Mouse (Mus musculus): ENCODE results near the gene Specc1l. TPM values are rescaled to one million over a fixed set of nuclear protein-coding genes. Genes with fewer than 3 reads are reported as not detected.

Specc1l gene
- polyA plus RNA-seq, 1 experiment from 2014 or later, result 32.7 TPM

DNA sequence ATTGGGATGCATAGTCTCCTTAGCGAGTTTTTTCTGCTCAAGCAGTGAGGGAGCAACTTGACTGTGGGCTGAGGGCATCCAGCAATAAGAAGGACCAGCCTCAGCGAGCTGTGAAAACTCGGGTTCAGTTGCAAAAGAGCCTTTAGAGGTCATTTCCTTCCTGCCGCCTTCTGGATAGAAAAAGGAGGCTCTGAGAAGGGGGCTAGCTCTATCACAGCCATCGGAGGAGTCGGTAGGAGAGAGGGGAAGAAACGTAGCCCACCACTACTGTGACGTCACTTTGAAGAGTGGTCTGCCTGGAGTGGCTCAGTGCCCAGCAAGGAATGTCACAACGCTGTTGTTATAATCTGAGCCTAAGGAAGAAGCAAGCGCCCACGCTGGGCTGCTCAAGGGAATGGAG is 115.2 kb downstream of the Specc1l start:
- 71% methylated on average over 11 of the region's 11 CpGs for WGBS
- H3K4me3 ChIP-seq (ENCODE audit: low read depth, low read length), result no peak overlapping the region
- no peaks in the 10 kb centered on the region for H3K9me3 ChIP-seq (ENCODE audit: control insufficient read depth, low read depth, low read length)
- no peak overlapping the region for H3K9ac ChIP-seq (replicated peaks; ENCODE audit: low read depth, low read length)
- 0 out of 2 replicates have a peak, but pooled peaks cover 2% of the 10 kb centered on the region for H3K4me1 ChIP-seq (ENCODE audit: control insufficient read depth, insufficient read depth, low read length)
- no peak overlapping the region for H3K27ac ChIP-seq (ENCODE audit: low read length)
- H3K4me2 ChIP-seq (replicated peaks; ENCODE audit: low read depth, low read length), result no peak overlapping the region
- no peak for ATAC-seq (ENCODE audit: insufficient number of reproducible peaks, insufficient read depth, low FRiP score, low read depth)
- no peaks in the 10 kb centered on the region for H3K36me3 ChIP-seq (ENCODE audit: control insufficient read depth, insufficient read depth, low read length)
- H3K27me3 ChIP-seq (ENCODE audit: control insufficient read depth, insufficient read depth, low read length), result no peaks in the 10 kb centered on the region

DNA sequence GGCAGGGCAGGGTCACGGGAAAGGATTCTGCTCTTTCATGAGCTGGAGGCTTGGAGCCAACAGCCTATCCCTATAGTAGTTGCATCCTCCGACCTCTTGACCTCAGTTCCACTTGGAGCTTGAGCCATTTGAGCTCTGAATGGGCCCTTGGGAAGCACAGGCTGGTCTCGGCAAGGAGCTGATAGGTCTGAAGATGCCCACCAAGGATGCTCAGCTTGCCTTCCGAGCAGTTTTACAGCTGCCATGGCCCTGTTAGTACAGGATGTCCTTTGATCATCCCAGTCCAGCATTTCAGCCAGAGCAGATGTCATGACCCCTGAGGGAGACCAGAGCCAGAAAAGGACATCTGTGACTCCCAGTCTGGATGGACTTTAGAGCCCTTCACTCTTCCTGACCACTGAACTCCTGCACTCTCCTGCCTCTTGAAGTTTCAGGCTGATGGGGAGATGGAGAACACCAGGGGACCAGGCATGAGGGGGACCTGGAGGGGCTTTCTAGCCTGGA is 116.4 kb downstream of the Specc1l start:
- WGBS, result 58% methylated on average over 4 of the region's 4 CpGs
- H3K27me3 ChIP-seq (ENCODE audit: control insufficient read depth, insufficient read depth, low read length), result no peaks in the 10 kb centered on the region
- no peak for ATAC-seq (ENCODE audit: insufficient number of reproducible peaks, insufficient read depth, low FRiP score, low read depth)
- no peaks in the 10 kb centered on the region for H3K36me3 ChIP-seq (ENCODE audit: control insufficient read depth, insufficient read depth, low read length)
- H3K4me2 ChIP-seq (replicated peaks; ENCODE audit: low read depth, low read length), result no peak overlapping the region
- no peak overlapping the region for H3K27ac ChIP-seq (ENCODE audit: low read length)
- H3K9me3 ChIP-seq (ENCODE audit: control insufficient read depth, low read depth, low read length), result no peaks in the 10 kb centered on the region
- no peak overlapping the region for H3K4me3 ChIP-seq (ENCODE audit: low read depth, low read length)
- no peak overlapping the region for H3K9ac ChIP-seq (replicated peaks; ENCODE audit: low read depth, low read length)
- H3K4me1 ChIP-seq (ENCODE audit: control insufficient read depth, insufficient read depth, low read length), result no peaks in the 10 kb centered on the region

DNA sequence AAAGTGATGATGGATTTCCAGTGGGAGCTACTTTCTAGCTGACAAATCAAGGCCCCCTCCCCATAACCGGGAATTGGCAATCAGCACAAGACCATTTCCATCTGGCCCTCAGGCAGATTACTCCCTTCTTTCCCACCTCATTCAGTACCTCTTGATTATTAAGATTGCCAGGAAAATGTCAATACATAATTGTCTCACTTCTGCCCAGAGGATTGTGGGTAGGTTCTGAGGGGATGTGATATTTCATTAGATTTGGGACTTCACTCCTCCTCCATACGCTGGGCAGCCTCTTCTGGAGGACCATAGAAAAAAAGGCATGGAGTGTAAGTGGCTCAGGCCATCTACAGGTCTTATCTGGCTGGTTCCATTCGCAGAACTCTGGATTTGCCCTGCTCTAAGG is 120.4 kb downstream of the Specc1l start:
- H3K4me2 ChIP-seq (replicated peaks; ENCODE audit: low read depth, low read length), result no peak overlapping the region
- no peak overlapping the region for H3K27ac ChIP-seq (ENCODE audit: low read length)
- no peaks in the 10 kb centered on the region for H3K27me3 ChIP-seq (ENCODE audit: control insufficient read depth, insufficient read depth, low read length)
- no peaks in the 10 kb centered on the region for H3K4me1 ChIP-seq (ENCODE audit: control insufficient read depth, insufficient read depth, low read length)
- ATAC-seq (ENCODE audit: insufficient number of reproducible peaks, insufficient read depth, low FRiP score, low read depth), result no peak
- H3K36me3 ChIP-seq (ENCODE audit: control insufficient read depth, insufficient read depth, low read length), result no peaks in the 10 kb centered on the region
- 76% methylated on average over 3 of the region's 3 CpGs for WGBS
- H3K4me3 ChIP-seq (ENCODE audit: low read depth, low read length), result no peak overlapping the region
- no peak overlapping the region for H3K9ac ChIP-seq (replicated peaks; ENCODE audit: low read depth, low read length)
- no peaks in the 10 kb centered on the region for H3K9me3 ChIP-seq (ENCODE audit: control insufficient read depth, low read depth, low read length)

DNA sequence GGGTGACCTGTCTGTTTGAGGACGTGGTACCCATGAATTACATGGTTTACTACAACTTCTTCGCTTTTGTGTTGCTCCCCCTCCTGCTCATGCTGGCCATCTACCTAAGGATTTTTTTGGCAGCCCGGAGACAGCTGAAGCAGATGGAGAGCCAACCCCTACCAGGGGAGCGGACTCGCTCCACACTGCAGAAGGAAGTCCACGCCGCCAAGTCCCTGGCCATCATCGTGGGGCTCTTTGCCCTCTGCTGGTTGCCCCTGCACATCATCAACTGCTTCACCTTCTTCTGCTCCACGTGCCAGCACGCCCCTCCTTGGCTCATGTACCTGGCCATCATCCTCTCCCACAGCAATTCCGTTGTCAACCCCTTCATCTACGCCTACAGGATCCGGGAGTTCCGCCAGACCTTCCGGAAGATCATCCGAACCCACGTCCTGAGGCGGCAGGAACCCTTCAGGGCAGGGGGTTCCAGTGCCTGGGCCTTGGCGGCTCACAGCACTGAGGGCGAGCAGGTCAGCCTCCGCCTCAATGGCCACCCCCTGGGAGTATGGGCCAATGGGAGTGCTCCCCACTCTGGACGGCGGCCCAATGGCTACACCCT is 121.4 kb downstream of the Specc1l start:
- no peaks in the 10 kb centered on the region for H3K36me3 ChIP-seq (ENCODE audit: control insufficient read depth, insufficient read depth, low read length)
- no peak overlapping the region for H3K9ac ChIP-seq (replicated peaks; ENCODE audit: low read depth, low read length)
- no peak overlapping the region for H3K4me2 ChIP-seq (replicated peaks; ENCODE audit: low read depth, low read length)
- ATAC-seq (ENCODE audit: insufficient number of reproducible peaks, insufficient read depth, low FRiP score, low read depth), result no peak
- H3K27me3 ChIP-seq (ENCODE audit: control insufficient read depth, insufficient read depth, low read length), result no peaks in the 10 kb centered on the region
- no peak overlapping the region for H3K27ac ChIP-seq (ENCODE audit: low read length)
- WGBS, result 91% methylated on average over 23 of the region's 23 CpGs
- no peak overlapping the region for H3K4me3 ChIP-seq (ENCODE audit: low read depth, low read length)
- no peaks in the 10 kb centered on the region for H3K9me3 ChIP-seq (ENCODE audit: control insufficient read depth, low read depth, low read length)
- H3K4me1 ChIP-seq (ENCODE audit: control insufficient read depth, insufficient read depth, low read length), result no peaks in the 10 kb centered on the region

DNA sequence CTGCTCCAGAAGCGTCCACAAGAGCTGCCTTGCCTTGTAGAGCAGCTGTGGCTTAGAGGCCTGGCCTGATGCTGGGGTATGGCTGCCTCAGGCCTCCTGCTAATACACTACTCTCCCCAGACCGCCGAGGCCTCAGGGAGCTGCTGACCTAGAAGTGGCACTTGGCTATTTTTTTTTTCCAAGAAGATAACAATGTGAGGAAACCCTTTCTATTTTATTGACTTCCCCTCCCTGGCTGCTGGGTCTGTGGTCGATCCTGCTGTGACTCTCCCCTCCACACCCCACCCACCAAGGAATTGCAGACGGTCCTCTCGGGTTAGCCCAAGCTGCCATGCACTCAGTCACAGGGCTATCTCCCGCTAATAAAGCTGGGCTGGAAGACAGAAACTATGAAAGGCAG is 122.3 kb downstream of the Specc1l start:
- no peak for ATAC-seq (ENCODE audit: insufficient number of reproducible peaks, insufficient read depth, low FRiP score, low read depth)
- H3K9me3 ChIP-seq (ENCODE audit: control insufficient read depth, low read depth, low read length), result no peaks in the 10 kb centered on the region
- no peaks in the 10 kb centered on the region for H3K36me3 ChIP-seq (ENCODE audit: control insufficient read depth, insufficient read depth, low read length)
- H3K27me3 ChIP-seq (ENCODE audit: control insufficient read depth, insufficient read depth, low read length), result no peaks in the 10 kb centered on the region
- no peak overlapping the region for H3K9ac ChIP-seq (replicated peaks; ENCODE audit: low read depth, low read length)
- no peaks in the 10 kb centered on the region for H3K4me1 ChIP-seq (ENCODE audit: control insufficient read depth, insufficient read depth, low read length)
- no peak overlapping the region for H3K4me2 ChIP-seq (replicated peaks; ENCODE audit: low read depth, low read length)
- 64% methylated on average over 7 of the region's 7 CpGs for WGBS
- H3K27ac ChIP-seq (ENCODE audit: low read length), result no peak overlapping the region
- H3K4me3 ChIP-seq (ENCODE audit: low read depth, low read length), result no peak overlapping the region

DNA sequence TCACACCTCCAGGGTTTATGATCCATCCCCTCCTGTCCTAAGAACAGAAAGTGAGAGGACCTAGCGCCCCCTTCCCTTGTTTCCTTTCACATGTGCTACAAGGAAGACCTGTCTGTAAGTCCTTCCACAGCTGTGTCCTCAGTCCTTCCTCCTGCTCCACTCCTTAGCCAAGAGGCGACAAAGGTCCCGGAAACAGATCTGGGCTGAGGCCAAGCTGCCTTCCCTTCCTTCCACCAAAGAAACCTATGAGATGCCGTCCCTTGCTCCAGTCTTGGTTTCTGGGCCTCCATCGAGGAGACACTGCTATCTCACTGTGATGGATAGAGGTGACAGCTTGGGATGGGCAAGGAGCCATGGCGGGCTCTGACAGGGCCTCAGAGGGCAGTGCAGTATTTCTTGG is 123.2 kb downstream of the Specc1l start:
- 80% methylated on average over 6 of the region's 6 CpGs for WGBS
- no peak for ATAC-seq (ENCODE audit: insufficient number of reproducible peaks, insufficient read depth, low FRiP score, low read depth)
- no peak overlapping the region for H3K4me2 ChIP-seq (replicated peaks; ENCODE audit: low read depth, low read length)

DNA sequence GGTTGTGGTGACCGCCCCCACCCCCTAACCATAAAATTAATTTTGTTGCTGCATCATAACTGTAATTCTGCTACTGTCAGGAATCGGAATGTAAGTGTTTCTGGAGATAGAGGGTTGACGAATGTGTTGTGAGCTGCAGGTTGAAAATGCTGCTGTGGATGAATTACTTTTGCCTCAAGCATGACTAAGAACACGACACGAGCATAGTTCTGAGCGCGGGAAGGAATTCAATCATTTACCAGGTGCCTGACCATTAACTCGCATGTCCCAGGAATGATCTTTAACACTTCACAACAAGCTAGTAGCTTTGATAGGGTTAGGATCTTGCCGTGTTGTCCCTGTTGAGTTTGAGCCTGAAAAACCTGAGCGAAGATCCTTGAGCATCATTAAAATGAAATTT is 125.4 kb downstream of the Specc1l start:
- H3K4me2 ChIP-seq (replicated peaks; ENCODE audit: low read depth, low read length), result no peak overlapping the region
- no peak overlapping the region for H3K4me3 ChIP-seq (ENCODE audit: low read depth, low read length)
- H3K9me3 ChIP-seq (ENCODE audit: control insufficient read depth, low read depth, low read length), result no peaks in the 10 kb centered on the region
- no peaks in the 10 kb centered on the region for H3K4me1 ChIP-seq (ENCODE audit: control insufficient read depth, insufficient read depth, low read length)
- no peaks in the 10 kb centered on the region for H3K36me3 ChIP-seq (ENCODE audit: control insufficient read depth, insufficient read depth, low read length)
- no peak for ATAC-seq (ENCODE audit: insufficient number of reproducible peaks, insufficient read depth, low FRiP score, low read depth)
- H3K9ac ChIP-seq (replicated peaks; ENCODE audit: low read depth, low read length), result no peak overlapping the region
- H3K27ac ChIP-seq (ENCODE audit: low read length), result no peak overlapping the region
- 73% methylated on average over 10 of the region's 10 CpGs for WGBS
- no peaks in the 10 kb centered on the region for H3K27me3 ChIP-seq (ENCODE audit: control insufficient read depth, insufficient read depth, low read length)

More for the DNA sequence above, 123.2 kb downstream of the Specc1l start:
- Histone ChIP-seq H3K4me3 (ENCODE audit: low read depth, low read length) (no peak overlapping the region), H3K27me3 (ENCODE audit: control insufficient read depth, insufficient read depth, low read length) (no peaks in the 10 kb centered on the region), H3K9me3 (ENCODE audit: control insufficient read depth, low read depth, low read length) (no peaks in the 10 kb centered on the region), H3K36me3 (ENCODE audit: control insufficient read depth, insufficient read depth, low read length) (no peaks in the 10 kb centered on the region), H3K9ac (replicated peaks; ENCODE audit: low read depth, low read length) (no peak overlapping the region), H3K27ac (ENCODE audit: low read length) (no peak overlapping the region), H3K4me1 (ENCODE audit: control insufficient read depth, insufficient read depth, low read length) (no peaks in the 10 kb centered on the region)

DNA sequence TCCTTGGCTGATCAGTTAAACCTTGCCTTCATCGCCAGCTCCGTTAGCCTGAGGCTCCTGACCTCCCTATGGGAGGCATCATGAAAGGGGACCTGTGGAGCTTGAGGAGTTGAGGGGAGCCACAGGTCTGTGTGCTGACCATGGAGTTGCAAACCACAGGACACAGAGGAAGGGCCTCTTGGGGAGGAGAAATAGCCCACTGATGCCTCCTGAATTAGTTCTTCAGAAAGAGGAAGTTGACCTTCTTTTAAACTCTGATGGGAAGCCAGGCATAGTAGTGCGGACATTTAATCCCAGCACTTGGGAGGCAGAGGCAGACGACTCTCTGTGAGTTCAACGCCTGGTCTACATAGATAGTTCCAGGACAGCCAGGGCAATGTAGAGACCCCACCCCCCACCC is 127.0 kb downstream of the Specc1l start:
- H3K9me3 ChIP-seq (ENCODE audit: control insufficient read depth, low read depth, low read length), result no peaks in the 10 kb centered on the region
- H3K27ac ChIP-seq (ENCODE audit: low read length), result no peak overlapping the region
- no peak overlapping the region for H3K9ac ChIP-seq (replicated peaks; ENCODE audit: low read depth, low read length)
- no peak overlapping the region for H3K4me2 ChIP-seq (replicated peaks; ENCODE audit: low read depth, low read length)
- no peaks in the 10 kb centered on the region for H3K4me1 ChIP-seq (ENCODE audit: control insufficient read depth, insufficient read depth, low read length)
- no peak for ATAC-seq (ENCODE audit: insufficient number of reproducible peaks, insufficient read depth, low FRiP score, low read depth)
- 80% methylated on average over 5 of the region's 5 CpGs for WGBS
- H3K4me3 ChIP-seq (ENCODE audit: low read depth, low read length), result no peak overlapping the region
- no peaks in the 10 kb centered on the region for H3K27me3 ChIP-seq (ENCODE audit: control insufficient read depth, insufficient read depth, low read length)
- no peaks in the 10 kb centered on the region for H3K36me3 ChIP-seq (ENCODE audit: control insufficient read depth, insufficient read depth, low read length)

DNA sequence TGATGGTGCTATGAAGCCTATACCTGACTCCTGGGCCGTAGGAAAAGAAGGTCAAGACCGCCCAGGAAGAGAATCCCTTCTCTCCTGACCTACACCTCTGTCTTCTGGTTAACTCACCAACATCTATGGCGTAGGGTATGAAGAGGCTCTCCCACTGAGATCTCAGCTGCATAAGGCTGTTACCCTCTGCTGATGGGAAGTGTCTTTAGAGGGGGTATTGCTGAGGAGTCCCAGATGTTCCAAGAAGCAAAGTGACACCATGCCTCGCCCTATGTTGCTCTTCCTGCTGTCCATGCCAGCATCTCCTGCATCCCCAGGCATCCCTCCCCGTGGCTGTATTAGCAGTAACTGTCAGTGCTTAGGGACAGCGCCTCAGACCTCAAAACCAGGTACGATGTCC is 127.5 kb downstream of the Specc1l start:
- Histone ChIP-seq H3K9ac (replicated peaks; ENCODE audit: low read depth, low read length) (no peak overlapping the region), H3K27ac (ENCODE audit: low read length) (no peak overlapping the region), H3K27me3 (ENCODE audit: control insufficient read depth, insufficient read depth, low read length) (no peaks in the 10 kb centered on the region), H3K4me3 (ENCODE audit: low read depth, low read length) (no peak overlapping the region), H3K9me3 (ENCODE audit: control insufficient read depth, low read depth, low read length) (no peaks in the 10 kb centered on the region), H3K4me1 (ENCODE audit: control insufficient read depth, insufficient read depth, low read length) (no peaks in the 10 kb centered on the region), H3K4me2 (replicated peaks; ENCODE audit: low read depth, low read length) (no peak overlapping the region), H3K36me3 (ENCODE audit: control insufficient read depth, insufficient read depth, low read length) (no peaks in the 10 kb centered on the region)
- WGBS, result 78% methylated on average over 7 of the region's 7 CpGs
- no peak for ATAC-seq (ENCODE audit: insufficient number of reproducible peaks, insufficient read depth, low FRiP score, low read depth)

Measured in stomach, embryonic 14.5 days (tissue).